ENCODE assay signal across 38 mouse cellular contexts in genomic region chr3:95560738-95561137, GRCm38 (mm10). TPM values are rescaled to one million over a fixed set of nuclear protein-coding genes. Genes with fewer than 3 reads are reported as not detected.
"Had no signal": no experiment of that assay in that cellular context is flagged by ENCODE, and none has a peak within 500 bp of the region (broad histone marks: within the 10 kb centered on the region; RNA-seq: fewer than 3 reads in every experiment).

No protein-coding gene starts in this region.

- H3K27ac ChIP-seq: embryonic facial prominence, embryonic 10.5 days; embryonic facial prominence, embryonic 12.5 days; embryonic facial prominence, embryonic 13.5 days; embryonic facial prominence, embryonic 15.5 days; forebrain, embryonic 10.5 days; forebrain, embryonic 12.5 days; forebrain, embryonic 13.5 days; forebrain, embryonic 15.5 days; gastrocnemius, adult 2 months; heart, adult 2 months; heart, embryonic 10.5 days had no signal

- DNase-seq: cerebellum, adult 9-11 months; cerebellum, postnatal 10 days; cerebellum, postnatal 14 days; cerebellum, postnatal 25 days; cerebellum, postnatal 36 days; embryo, embryonic 11 days; forebrain, postnatal 0 days; gastrocnemius, adult 2 months; gastrocnemius, postnatal 10 days; gastrocnemius, postnatal 14 days; gastrocnemius, postnatal 25 days; gastrocnemius, postnatal 36 days; heart, adult 11 months; heart, adult 18-20 months; heart, adult 2 months had no signal

- H3K9me3 ChIP-seq: embryonic facial prominence, embryonic 10.5 days; embryonic facial prominence, embryonic 12.5 days; embryonic facial prominence, embryonic 13.5 days; embryonic facial prominence, embryonic 15.5 days; forebrain, embryonic 12.5 days; forebrain, embryonic 13.5 days; forebrain, embryonic 15.5 days; heart, embryonic 10.5 days had no signal

- ATAC-seq: forebrain, embryonic 13.5 days; forebrain, embryonic 14.5 days; forebrain, embryonic 15.5 days; forebrain, postnatal 0 days had no signal

- H3K27me3 ChIP-seq: embryonic facial prominence, embryonic 12.5 days; embryonic facial prominence, embryonic 13.5 days; embryonic facial prominence, embryonic 15.5 days; forebrain, embryonic 12.5 days; forebrain, embryonic 13.5 days; forebrain, embryonic 15.5 days had no signal

- H3K9ac ChIP-seq: embryonic facial prominence, embryonic 12.5 days; embryonic facial prominence, embryonic 13.5 days; embryonic facial prominence, embryonic 15.5 days; forebrain, embryonic 12.5 days; forebrain, embryonic 13.5 days; forebrain, embryonic 15.5 days; forebrain, postnatal 0 days had no signal

- H3K4me3 ChIP-seq: embryonic facial prominence, embryonic 10.5 days; embryonic facial prominence, embryonic 12.5 days; embryonic facial prominence, embryonic 13.5 days; embryonic facial prominence, embryonic 15.5 days; erythroblast, embryonic 14.5 days; forebrain, embryonic 10.5 days; forebrain, embryonic 12.5 days; forebrain, embryonic 13.5 days; forebrain, embryonic 15.5 days; gastrocnemius, adult 2 months; heart, adult 2 months; heart, embryonic 10.5 days had no signal

- H3K36me3 ChIP-seq: embryonic facial prominence, embryonic 10.5 days; embryonic facial prominence, embryonic 12.5 days; embryonic facial prominence, embryonic 13.5 days; embryonic facial prominence, embryonic 15.5 days; forebrain, embryonic 10.5 days; forebrain, embryonic 12.5 days; forebrain, embryonic 15.5 days; heart, embryonic 10.5 days had no signal

- H3K4me2 ChIP-seq: embryonic facial prominence, embryonic 12.5 days; embryonic facial prominence, embryonic 13.5 days; embryonic facial prominence, embryonic 15.5 days; forebrain, embryonic 12.5 days; forebrain, embryonic 13.5 days; forebrain, embryonic 15.5 days had no signal

- H3K4me1 ChIP-seq: embryonic facial prominence, embryonic 10.5 days; embryonic facial prominence, embryonic 12.5 days; embryonic facial prominence, embryonic 13.5 days; embryonic facial prominence, embryonic 15.5 days; forebrain, embryonic 10.5 days; forebrain, embryonic 12.5 days; forebrain, embryonic 13.5 days; forebrain, embryonic 15.5 days; heart, embryonic 10.5 days had no signal

RNA-seq across cellular contexts. Expression of gene Hormad1, which starts 1.3 kb away (rescaled TPM):
- total RNA-seq: common myeloid progenitor, adult 5-6 weeks; forebrain, postnatal 0 days; gastrocnemius, adult 18-20 months; gastrocnemius, adult 2 months; gastrocnemius, adult 8-10 months; gastrocnemius, postnatal 10 days; gastrocnemius, postnatal 14 days; gastrocnemius, postnatal 25 days; gastrocnemius, postnatal 36 days; gastrocnemius, postnatal 4 days; granulocyte monocyte progenitor cell, adult 5-6 weeks; heart, adult 18-20 months; heart, adult 2 months; heart, adult 8-10 months had no signal
- polyA plus RNA-seq: cortical plate, adult 2 months; embryonic facial prominence, embryonic 10.5 days; embryonic facial prominence, embryonic 11.5 days; embryonic facial prominence, embryonic 12.5 days; embryonic facial prominence, embryonic 13.5 days; embryonic facial prominence, embryonic 14.5 days; embryonic facial prominence, embryonic 15.5 days; erythroblast, embryonic 14.5 days; forebrain, embryonic 10.5 days; forebrain, embryonic 11.5 days; forebrain, embryonic 12.5 days; forebrain, embryonic 13.5 days; forebrain, embryonic 14.5 days; forebrain, embryonic 15.5 days; forebrain, postnatal 0 days; frontal cortex, adult 2 months; gonadal fat pad, adult 2 months; heart, adult 2 months had no signal
